Mouse (Mus musculus) midbrain, postnatal 0 days (tissue): ENCODE results near the gene Nup107. TPM values are rescaled to one million over a fixed set of nuclear protein-coding genes. Genes with fewer than 3 reads are reported as not detected.

ENCODE experiments used
- ATAC-seq: fragments of 200-750 bp; cut with Nextera tagmentation; 2 replicates; pipeline ENCODE4 v1.8.0; 2017; ENCODE audit warnings: moderate number of reproducible peaks, mild to moderate bottlenecking, moderate TSS enrichment, moderate library complexity; ENCODE audit not compliant: low FRiP score
- DNase-seq: peaks from one replicate; pipeline ENCODE4 v3.0.0-alpha.2; 2015; ENCODE audit warnings: low spot score
- H3K27ac ChIP-seq: fragments of 300-500 bp; sonication (generic); 2 replicates; pipeline ENCODE4 v1.5.1; 2014; ENCODE audit warnings: low read depth, mild to moderate bottlenecking, low read length, mixed read lengths
- H3K27me3 ChIP-seq: fragments of 300-500 bp; sonication (generic); 2 replicates; pipeline ENCODE4 v1.6.1; 2014; ENCODE audit warnings: low read length, control low read depth, mixed read lengths; ENCODE audit not compliant: insufficient read depth
- H3K36me3 ChIP-seq: fragments of 300-500 bp; sonication (generic); 2 replicates; pipeline ENCODE4 v1.6.1; 2014; ENCODE audit warnings: low read length, control low read depth, mixed read lengths; ENCODE audit not compliant: insufficient read depth
- H3K4me1 ChIP-seq: fragments of 300-500 bp; sonication (generic); 2 replicates; pipeline ENCODE4 v1.6.1; 2014; ENCODE audit warnings: mild to moderate bottlenecking, control low read depth, antibody characterized with exemption, low read length, mixed read lengths; ENCODE audit not compliant: insufficient read depth
- H3K4me2 ChIP-seq: fragments of 300-500 bp; sonication (generic); 2 replicates; pipeline ENCODE4 v1.6.1; 2014; ENCODE audit warnings: low read depth, mild to moderate bottlenecking, low read length, mixed read lengths; ENCODE audit not compliant: poor library complexity, severe bottlenecking
- H3K4me3 ChIP-seq: fragments of 300-500 bp; sonication (generic); 2 replicates; pipeline ENCODE4 v1.5.1; 2014; ENCODE audit warnings: low read depth, mild to moderate bottlenecking, low read length, moderate library complexity
- H3K9ac ChIP-seq: fragments of 300-500 bp; sonication (generic); replicated peaks from 2 replicates; pipeline ENCODE4 v1.6.1; 2014; ENCODE audit warnings: mild to moderate bottlenecking, low read length, moderate library complexity, mixed read lengths; ENCODE audit not compliant: poor library complexity, severe bottlenecking
- H3K9me3 ChIP-seq: fragments of 300-500 bp; sonication (generic); 2 replicates; pipeline ENCODE4 v1.6.1; 2016; ENCODE audit warnings: low read length, control low read depth
- CTCF ChIP-seq: IDR thresholded peaks from 2 replicates; pipeline ENCODE4 v1.5.1; 2016; ENCODE audit warnings: antibody characterized with exemption, mild to moderate bottlenecking
- WGBS: fragments of 180-500 bp; shearing (Covaris S2); extraction: QIAGEN DNeasy Blood & Tissue Kit; methylation state at CpG from one replicate; pipeline ENCODE4 v1.1.7; 2014; 5-methylcytosine and 5-hydroxymethylcytosine counted together
- polyA plus RNA-seq: library from polyadenylated mRNA; unstranded; fragments of >200 nt; fragmentation: Nextera tagmentation; extraction: Ambion mirVana; gene quantifications from 2 replicates; pipeline ENCODE4 v1.2.1, GENCODE M21; 2015
- total RNA-seq: library from RNA; depleted of rRNA; stranded (reverse); fragments of >200 nt; gene quantifications from 2 replicates; pipeline ENCODE4 v1.2.3, GENCODE M21; 2014

Gene Nup107
- total and polyA plus RNA-seq, 2 experiments from 2014 or later = 14.0 to 16.7 TPM

DNA sequence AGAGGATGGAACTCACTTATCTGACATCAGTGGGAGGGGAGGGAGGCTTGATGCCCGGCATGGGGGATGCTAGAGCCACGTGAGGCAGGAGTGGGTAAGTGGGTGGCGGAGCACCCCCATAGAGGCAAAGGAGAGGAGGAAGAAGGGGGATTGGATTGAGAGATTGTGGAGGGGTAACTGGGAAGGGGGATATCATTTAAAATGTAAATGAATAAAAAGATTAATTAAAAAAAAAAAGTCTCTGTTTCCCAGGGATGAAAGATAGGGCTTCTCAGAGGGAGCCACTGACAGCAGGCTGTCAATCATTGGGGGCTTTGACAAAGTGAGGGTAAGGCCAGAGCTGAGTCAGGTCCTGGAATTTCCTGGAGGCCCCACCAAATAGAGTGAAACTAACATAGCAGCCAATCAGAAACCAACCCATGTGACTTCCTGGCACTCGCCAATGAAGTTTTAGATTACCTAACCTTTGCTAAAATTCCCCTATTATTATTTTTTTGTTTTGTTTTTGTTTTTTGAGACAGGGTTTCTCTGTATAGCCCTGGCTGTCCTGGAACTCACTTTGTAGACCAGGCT is 77.5 kb downstream of the Nup107 start:
- ATAC-seq (no peak), DNase-seq (no peak)
- Histone ChIP-seq H3K9ac (no peak overlapping the region), H3K4me3 (no peak overlapping the region), H3K4me1 (no peaks in the 10 kb centered on the region), H3K27ac (no peak overlapping the region), H3K36me3 (no peaks in the 10 kb centered on the region), H3K4me2 (no peak overlapping the region), H3K27me3 (no peaks in the 10 kb centered on the region), H3K9me3 (no peaks in the 10 kb centered on the region)
- 79% methylated on average over 4 of the region's 4 CpGs for WGBS
- TF ChIP-seq CTCF = no peak

DNA sequence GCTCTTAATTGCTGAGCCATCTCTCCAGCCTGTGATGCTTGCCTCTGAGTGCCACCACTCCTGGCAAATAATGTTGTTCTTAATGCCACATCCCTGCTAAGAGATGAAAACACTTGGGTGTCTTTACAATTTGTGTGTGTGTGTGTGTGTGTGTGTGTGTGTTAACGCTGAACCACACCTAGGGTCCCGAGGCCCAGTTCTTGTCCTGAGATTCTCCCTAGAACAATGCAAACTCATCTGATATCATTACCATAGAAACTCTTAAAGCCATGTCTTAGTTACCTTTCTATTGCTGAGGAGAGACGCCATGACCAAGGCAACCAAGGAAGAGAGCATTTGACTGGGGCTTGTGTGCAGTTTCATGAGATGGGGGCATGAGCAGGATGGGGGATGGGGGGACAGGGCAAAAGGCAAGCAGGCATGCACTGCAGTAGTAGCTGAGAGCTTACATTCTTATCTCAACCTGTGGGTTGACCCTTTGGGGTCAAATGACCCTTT is 78.4 kb downstream of the Nup107 start:
- no peak overlapping the region for H3K4me2 ChIP-seq
- no peak overlapping the region for H3K4me3 ChIP-seq
- H3K36me3 ChIP-seq = no peaks in the 10 kb centered on the region
- no peak for TF ChIP-seq CTCF
- no peak overlapping the region for H3K9ac ChIP-seq
- no peak for ATAC-seq
- H3K27ac ChIP-seq = no peak overlapping the region
- DNase-seq = no peak
- no peaks in the 10 kb centered on the region for H3K27me3 ChIP-seq
- H3K4me1 ChIP-seq = no peaks in the 10 kb centered on the region; the same call in 1 of the 2 replicates
- WGBS = 94% methylated on average over 3 of the region's 3 CpGs
- no peaks in the 10 kb centered on the region for H3K9me3 ChIP-seq

GRCm38 (mm10) chr10:117713466-117713865 is 79.0 kb downstream of the Nup107 start:
- 95% methylated on average over 8 of the region's 8 CpGs for WGBS
- H3K9me3 ChIP-seq = no peaks in the 10 kb centered on the region
- no peak overlapping the region for H3K4me2 ChIP-seq
- DNase-seq (no peak), ATAC-seq (no peak)
- no peak overlapping the region for H3K9ac ChIP-seq
- H3K4me3 ChIP-seq = no peak overlapping the region
- H3K27me3 ChIP-seq = no peaks in the 10 kb centered on the region
- H3K27ac ChIP-seq = no peak overlapping the region
- no peaks in the 10 kb centered on the region; the same call in 1 of the 2 replicates for H3K4me1 ChIP-seq
- no peaks in the 10 kb centered on the region for H3K36me3 ChIP-seq
- no peak for TF ChIP-seq CTCF

GRCm38 (mm10) chr10:117712871-117713270 is 79.6 kb downstream of the Nup107 start:
- WGBS = 92% methylated on average over 9 of the region's 9 CpGs

DNA sequence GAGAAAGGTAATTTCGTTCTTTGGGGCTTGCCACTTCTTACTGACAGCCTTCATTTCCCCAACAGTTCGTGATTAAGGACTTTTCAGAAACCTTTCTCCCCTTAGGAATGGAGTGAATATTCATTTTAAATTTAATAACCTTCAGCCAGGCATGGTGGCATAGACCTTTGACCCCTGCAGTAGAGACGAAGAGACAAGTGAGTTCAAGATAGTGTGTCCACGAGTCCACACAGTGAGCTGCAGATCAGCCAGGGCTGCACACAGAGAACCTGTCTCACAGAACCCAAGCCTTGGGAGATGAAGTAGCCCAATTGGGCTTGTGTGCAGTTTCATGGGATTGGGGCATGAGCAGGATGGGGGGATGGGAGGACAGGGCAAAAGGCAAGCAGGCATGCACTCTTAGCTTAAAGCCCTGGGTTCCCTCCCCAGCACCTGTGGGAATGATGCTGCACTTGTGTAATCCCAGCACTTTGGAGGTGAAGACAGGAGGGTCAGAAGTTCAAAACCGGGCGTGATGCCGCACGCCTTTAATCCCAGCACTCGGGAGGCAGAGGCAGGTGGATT is 80.2 kb downstream of the Nup107 start:
- 89% methylated on average over 9 of the region's 9 CpGs for WGBS
- ATAC-seq (no peak), DNase-seq (no peak)
- no peak for TF ChIP-seq CTCF
- Histone ChIP-seq H3K4me2 (no peak overlapping the region), H3K27ac (no peak overlapping the region), H3K27me3 (no peaks in the 10 kb centered on the region), H3K4me1 (no peaks in the 10 kb centered on the region; the same call in 1 of the 2 replicates), H3K4me3 (no peak overlapping the region), H3K9ac (no peak overlapping the region), H3K9me3 (no peaks in the 10 kb centered on the region), H3K36me3 (no peaks in the 10 kb centered on the region)

More at GRCm38 (mm10) chr10:117712871-117713270, 79.6 kb downstream of the Nup107 start:
- ATAC-seq (no peak), DNase-seq (no peak)
- Histone ChIP-seq H3K27me3 (no peaks in the 10 kb centered on the region), H3K9me3 (no peaks in the 10 kb centered on the region), H3K4me1 (no peaks in the 10 kb centered on the region; the same call in 1 of the 2 replicates), H3K4me2 (no peak overlapping the region), H3K4me3 (no peak overlapping the region), H3K9ac (no peak overlapping the region), H3K36me3 (no peaks in the 10 kb centered on the region), H3K27ac (no peak overlapping the region)
- no peak for TF ChIP-seq CTCF

- 73% methylated on average over 5 of the region's 5 CpGs for WGBS
- DNase-seq (no peak), ATAC-seq (no peak)
- H3K27ac ChIP-seq = no peak overlapping the region
- no peaks in the 10 kb centered on the region for H3K27me3 ChIP-seq
- peak overlapping the region; percentile 58 for H3K4me2 ChIP-seq
- H3K9ac ChIP-seq = no peak overlapping the region
- TF ChIP-seq CTCF = no peak
- H3K9me3 ChIP-seq = no peaks in the 10 kb centered on the region
- H3K36me3 ChIP-seq = peaks cover 7% of the 10 kb centered on the region
- H3K4me3 ChIP-seq = peak overlapping the region; percentile 96
- H3K4me1 ChIP-seq = no peaks in the 10 kb centered on the region; the same call in 1 of the 2 replicates
Observed at GRCm38 (mm10) chr10:117711408-117711807, 81.1 kb downstream of the Nup107 start.
